Mouse (Mus musculus) liver, adult (tissue): Measurements from ENCODE around the gene Ctns.

Source experiments
- GATA4 ChIP-seq: IDR thresholded peaks from 2 replicates; pipeline ENCODE4 v1.6.1; 2014; ENCODE audit warnings: mild to moderate bottlenecking, low read length; ENCODE audit not compliant: insufficient replicate concordance

Ctns gene

GRCm38 (mm10) chr11:73203895-73204294, 5.1 kb upstream of the Ctns start:
- no peak for TF ChIP-seq GATA4

GRCm38 (mm10) chr11:73201597-73201996, 2.8 kb upstream of the Ctns start:
- no peak for TF ChIP-seq GATA4

GRCm38 (mm10) chr11:73201021-73201420, 2.2 kb upstream of the Ctns start:
- no peak for TF ChIP-seq GATA4

GRCm38 (mm10) chr11:73199879-73200278, 1.0 kb upstream of the Ctns start:
- peak; percentile 49; the same call in 1 of the 2 replicates for TF ChIP-seq GATA4

- TF ChIP-seq GATA4: peak; percentile 4; the same call in 1 of the 2 replicates
These were observed 429 bp upstream of the Ctns start, which contains the start of gene Shpk for GRCm38 (mm10) chr11:73199230-73199712. Gene Shpk (plus strand): TSS chr11:73199460.

GRCm38 (mm10) chr11:73198190-73198589, 652 bp downstream of the Ctns start:
- no peak for TF ChIP-seq GATA4

- TF ChIP-seq GATA4: no peak
These were observed 4.4 kb downstream of the Ctns start for GRCm38 (mm10) chr11:73194444-73194843.

- TF ChIP-seq GATA4: no peak
These were observed 5.8 kb downstream of the Ctns start for GRCm38 (mm10) chr11:73193047-73193446.

- no peak for TF ChIP-seq GATA4
These were observed 11.6 kb downstream of the Ctns start for GRCm38 (mm10) chr11:73187231-73187630.

- TF ChIP-seq GATA4: no peak
These were observed 12.8 kb downstream of the Ctns start for GRCm38 (mm10) chr11:73185872-73186615.

GRCm38 (mm10) chr11:73177895-73178294, 20.9 kb downstream of the Ctns start:
- no peak for TF ChIP-seq GATA4

- TF ChIP-seq GATA4: no peak
These were observed 21.4 kb downstream of the Ctns start for GRCm38 (mm10) chr11:73177509-73177875.

GRCm38 (mm10) chr11:73176608-73177508, 22.0 kb downstream of the Ctns start, which contains the start of the genes Emc6 and Tax1bp3:
Gene Emc6 (minus strand): TSS chr11:73177037.
Gene Tax1bp3 (plus strand): TSS chr11:73177083.
- TF ChIP-seq GATA4: 0 out of 2 replicates have a peak, but pooled peaks have one; percentile 4

GRCm38 (mm10) chr11:73176186-73176585, 22.7 kb downstream of the Ctns start:
- TF ChIP-seq GATA4: no peak

GRCm38 (mm10) chr11:73175612-73176011, 23.2 kb downstream of the Ctns start:
- TF ChIP-seq GATA4: no peak

- TF ChIP-seq GATA4: no peak
These were observed 26.7 kb downstream of the Ctns start for GRCm38 (mm10) chr11:73172186-73172585.
